Mouse (Mus musculus) bone marrow macrophage, adult 2 months (primary cell): ENCODE data around the gene Apom. TPM values are rescaled to one million over a fixed set of nuclear protein-coding genes. Genes with fewer than 3 reads are reported as not detected.

Experiments used
- H3K27ac ChIP-seq: 2 replicates; pipeline ENCODE4 v1.5.1; 2012; ENCODE audit warnings: low read depth, low read length; ENCODE audit not compliant: insufficient read depth
- H3K4me1 ChIP-seq: 2 replicates; pipeline ENCODE4 v1.6.1; 2012; ENCODE audit warnings: low read length; ENCODE audit not compliant: control insufficient read depth, insufficient read depth
- H3K4me3 ChIP-seq: 2 replicates; pipeline ENCODE4 v1.5.1; 2012; ENCODE audit warnings: mild to moderate bottlenecking, low read length, moderate library complexity; ENCODE audit not compliant: insufficient read depth
- CTCF ChIP-seq: IDR thresholded peaks from 2 replicates; pipeline ENCODE4 v1.5.1; 2012; ENCODE audit warnings: low read depth, mild to moderate bottlenecking, low read length, moderate library complexity
- POLR2A ChIP-seq: IDR thresholded peaks from 2 replicates; pipeline ENCODE4 v1.6.1; 2012; ENCODE audit warnings: mild to moderate bottlenecking, low read depth, low read length, borderline replicate concordance
- polyA plus RNA-seq: library from polyadenylated mRNA; stranded (reverse); fragments of >200 nt; gene quantifications from 2 replicates; pipeline ENCODE4 v1.2.4, GENCODE M21; 2012; ENCODE audit not compliant: missing spikeins, insufficient read depth, insufficient read length

Apom gene
- polyA plus RNA-seq, 1 experiment = not detected

DNA sequence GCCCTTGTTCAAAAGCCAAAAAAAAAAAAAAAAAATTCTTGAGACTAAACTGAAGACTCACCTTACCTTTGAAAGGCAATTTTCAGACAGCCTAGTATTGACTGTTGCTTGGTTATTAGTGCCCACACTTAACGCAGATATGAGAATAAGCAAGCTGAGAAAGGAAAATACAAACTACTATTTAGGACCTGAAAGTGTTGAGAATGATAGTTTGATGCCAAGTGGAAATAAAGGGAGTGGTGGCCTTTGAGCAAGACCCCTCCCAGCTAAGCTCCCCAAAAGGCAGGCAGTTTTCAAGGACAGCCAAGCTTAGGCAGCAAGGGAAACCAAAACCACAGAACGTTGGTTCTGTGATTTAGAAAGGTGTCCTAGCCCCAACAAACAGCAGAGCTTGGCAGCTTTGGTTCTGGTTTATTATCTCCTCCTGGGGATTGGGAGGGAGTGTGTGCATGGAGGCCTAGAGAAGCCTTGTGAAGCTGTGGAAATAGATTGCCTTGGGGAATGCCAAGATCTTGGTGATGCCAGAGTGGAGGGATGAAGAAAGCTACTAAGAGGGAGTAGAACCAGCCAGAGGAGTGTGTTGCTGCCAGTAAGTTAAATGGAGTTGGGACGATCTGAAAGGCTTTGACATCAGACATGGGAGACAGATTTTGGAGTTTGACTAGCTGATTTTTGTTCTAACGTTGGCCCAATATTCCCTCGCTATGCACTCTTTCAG, 16.2 kb upstream of the Apom start:
- H3K27ac ChIP-seq = no peak overlapping the region
- no peak overlapping the region for H3K4me3 ChIP-seq
- TF ChIP-seq POLR2A = no peak
- TF ChIP-seq CTCF = no peak
- H3K4me1 ChIP-seq = no peaks in the 10 kb centered on the region

DNA sequence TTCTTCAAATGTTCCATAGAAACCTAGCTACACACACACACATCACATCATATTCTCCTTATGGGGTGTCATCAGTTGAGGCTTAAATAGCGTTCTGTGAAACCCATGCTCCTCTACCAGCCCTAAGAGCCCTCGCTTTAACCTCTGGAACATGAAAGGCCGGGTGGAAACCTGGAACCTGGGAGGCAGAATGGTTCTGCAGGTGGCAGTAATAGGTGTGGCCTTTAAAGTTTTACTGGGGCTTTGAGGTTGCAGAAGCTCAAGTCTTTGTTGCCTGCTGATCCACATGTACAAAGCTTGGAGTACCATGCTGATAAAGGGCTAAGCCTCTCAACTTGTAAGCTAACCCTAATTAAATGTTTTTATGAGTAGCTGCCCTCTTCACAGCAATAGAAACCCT, 15.5 kb upstream of the Apom start:
- TF ChIP-seq CTCF = no peak
- no peak for TF ChIP-seq POLR2A
- H3K27ac ChIP-seq = no peak overlapping the region
- no peak overlapping the region for H3K4me3 ChIP-seq
- no peaks in the 10 kb centered on the region for H3K4me1 ChIP-seq

DNA sequence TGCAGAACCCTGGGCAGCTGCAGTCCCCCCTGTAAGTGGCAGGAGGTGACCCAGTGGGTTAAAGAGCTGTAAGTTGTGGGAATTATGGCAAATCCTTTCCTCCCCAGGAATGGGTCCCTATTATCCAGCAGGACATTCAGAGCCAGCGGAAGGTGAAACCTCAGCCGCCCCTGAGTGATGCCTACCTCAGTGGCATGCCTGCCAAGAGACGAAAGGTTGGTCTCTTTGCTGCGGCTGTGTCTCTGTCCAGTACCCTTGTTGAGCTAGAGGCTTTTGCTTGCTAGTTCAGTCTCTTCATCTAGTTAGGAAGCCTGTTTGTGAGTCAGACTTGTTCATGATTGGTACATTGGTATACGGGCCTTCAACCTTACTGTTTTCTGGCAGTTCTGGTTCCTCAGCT, 14.3 kb upstream of the Apom start:
- H3K4me3 ChIP-seq = no peak overlapping the region
- no peaks in the 10 kb centered on the region for H3K4me1 ChIP-seq
- no peak for TF ChIP-seq POLR2A
- TF ChIP-seq CTCF = no peak
- no peak overlapping the region for H3K27ac ChIP-seq

- Histone ChIP-seq H3K4me3 (no peak overlapping the region), H3K4me1 (0 out of 2 replicates have a peak, but pooled peaks cover 4% of the 10 kb centered on the region), H3K27ac (no peak overlapping the region)
- no peak for TF ChIP-seq POLR2A
- TF ChIP-seq CTCF = no peak
Observed at GRCm38 (mm10) chr17:35141971-35142370, 10.1 kb upstream of the Apom start.

- Histone ChIP-seq H3K4me3 (no peak overlapping the region), H3K27ac (no peak overlapping the region), H3K4me1 (peaks cover 8% of the 10 kb centered on the region)
- TF ChIP-seq CTCF (no peak), POLR2A (no peak)
Observed at GRCm38 (mm10) chr17:35140490-35140996, 8.7 kb upstream of the Apom start.

- Histone ChIP-seq H3K27ac (no peak overlapping the region), H3K4me1 (peaks cover 8% of the 10 kb centered on the region), H3K4me3 (no peak overlapping the region)
- no peak for TF ChIP-seq CTCF
- no peak for TF ChIP-seq POLR2A
Observed at GRCm38 (mm10) chr17:35139269-35139668, 7.4 kb upstream of the Apom start.

DNA sequence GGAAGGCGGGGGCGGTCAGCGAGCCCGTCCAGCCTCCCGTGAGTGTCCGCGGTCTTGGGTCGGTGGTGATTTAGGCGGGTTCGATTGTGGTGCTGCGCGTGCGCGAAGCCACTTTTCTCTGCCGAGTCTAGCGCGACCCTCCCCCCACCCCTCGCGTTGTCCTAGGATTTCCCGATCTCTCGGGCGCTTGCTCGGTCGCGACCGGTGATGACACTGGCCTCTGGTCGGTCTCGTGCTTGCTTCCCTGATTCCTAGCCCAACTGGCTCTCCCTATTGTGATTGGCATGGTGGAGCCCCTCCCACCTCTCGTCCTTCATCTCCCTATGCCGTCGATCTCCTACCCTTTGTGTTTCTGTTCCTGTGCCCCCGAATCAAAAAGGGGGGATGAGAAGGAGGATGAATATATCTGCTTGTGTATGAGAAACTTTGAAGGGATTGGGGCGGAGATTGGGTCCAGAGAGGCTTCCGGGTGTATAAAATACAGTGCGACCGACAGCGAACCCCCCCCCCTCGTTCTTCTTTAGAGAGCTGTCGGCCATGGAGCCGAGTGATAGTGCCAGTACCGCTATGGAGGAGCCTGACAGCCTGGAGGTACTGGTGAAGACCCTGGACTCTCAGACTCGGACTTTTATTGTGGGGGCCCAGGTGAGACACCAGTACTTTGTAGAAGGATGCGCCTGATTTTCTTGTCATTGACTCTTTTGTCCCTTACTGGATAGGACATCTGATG, 3.9 kb upstream of the Apom start:
- H3K27ac ChIP-seq = peak overlapping the region; percentile 93
- H3K4me3 ChIP-seq = peak overlapping the region; percentile 86
- peaks cover 8% of the 10 kb centered on the region for H3K4me1 ChIP-seq
- no peak for TF ChIP-seq POLR2A
- TF ChIP-seq CTCF = no peak

DNA sequence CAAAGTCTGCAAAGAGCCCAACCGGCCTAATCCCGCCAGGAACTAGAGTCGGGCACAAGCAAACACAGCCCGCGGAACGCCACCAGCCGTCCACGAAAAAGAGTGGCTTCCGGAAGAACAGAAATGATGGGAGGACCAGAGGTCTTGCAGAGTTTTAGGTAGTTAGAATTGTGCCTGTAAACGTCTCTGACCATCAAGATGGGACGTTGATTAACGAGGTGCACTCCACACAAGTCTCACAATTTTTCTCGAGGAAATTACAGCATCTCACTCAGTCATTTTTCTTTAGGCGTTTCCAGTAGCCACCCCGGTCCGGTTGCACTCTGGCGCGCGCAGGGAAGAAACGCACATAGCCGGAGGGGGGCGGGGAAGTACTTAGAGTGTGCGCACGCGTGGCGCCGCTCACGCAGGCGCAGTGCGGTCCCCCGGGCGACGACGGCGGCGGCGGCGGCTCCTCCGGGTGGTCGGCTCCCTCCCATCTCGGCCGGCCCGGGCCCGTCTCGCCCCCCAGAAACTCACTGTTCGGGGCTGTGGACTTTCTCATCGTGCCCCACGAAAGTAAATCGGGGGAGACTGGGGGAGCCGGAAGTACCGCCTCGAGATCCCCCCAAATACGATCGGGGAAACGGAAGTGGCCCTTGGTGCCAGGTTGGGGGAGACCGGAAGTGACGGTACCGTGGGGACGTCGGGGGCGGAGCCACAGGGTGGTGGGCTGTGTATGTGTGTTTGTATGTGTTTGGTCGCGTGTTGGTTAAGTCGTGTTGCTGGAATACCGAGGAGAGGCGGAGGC, 3.1 kb upstream of the Apom start, which contains the start of gene Bag6:
Gene Bag6, plus strand, starts transcription at position 378 of the 790 bp plus-strand sequence.
- Histone ChIP-seq H3K27ac (peak within 1 kb of the TSS; percentile 93), H3K4me3 (peak within 1 kb of the TSS; percentile 86), H3K4me1 (peaks cover 8% of the 10 kb centered on the region)
- TF ChIP-seq POLR2A (no peak), CTCF (no peak)

DNA sequence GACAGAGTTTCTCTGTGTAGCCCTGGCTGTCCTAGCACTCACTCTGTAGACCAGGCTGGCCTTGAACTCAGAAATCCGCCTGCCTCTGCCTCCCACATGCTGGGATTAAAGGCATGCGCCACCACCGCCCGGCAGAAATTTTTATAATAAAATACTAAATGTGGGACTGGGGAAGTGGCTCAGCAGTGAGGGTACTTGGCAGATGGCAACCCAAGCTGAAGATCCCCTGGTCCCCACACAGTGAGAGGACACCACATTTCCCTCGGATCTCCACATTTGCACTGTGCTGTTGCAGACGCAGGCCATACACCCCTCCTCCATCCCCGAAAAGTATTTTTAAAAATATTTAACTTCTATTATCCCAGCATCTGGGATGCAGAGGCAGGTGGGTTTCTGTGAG, 1.7 kb upstream of the Apom start:
- H3K4me3 ChIP-seq = no peak overlapping the region
- H3K4me1 ChIP-seq = peaks cover 8% of the 10 kb centered on the region
- TF ChIP-seq CTCF = no peak
- no peak for TF ChIP-seq POLR2A
- no peak overlapping the region for H3K27ac ChIP-seq
